18 mouse cellular contexts compared by ENCODE assay signal in genomic region chr6:129214263-129214662, GRCm38 (mm10). TPM values are rescaled to one million over a fixed set of nuclear protein-coding genes. Genes with fewer than 3 reads are reported as not detected.
DNase-seq lines count a peak whose midpoint lies in the region; ATAC-seq and TF ChIP-seq lines count a peak whose summit lies in the region.
"Had no signal": no experiment of that assay in that cellular context is flagged by ENCODE, and none has a peak within 500 bp of the region (broad histone marks: within the 10 kb centered on the region; RNA-seq: fewer than 3 reads in every experiment).

No protein-coding gene starts in this region.

- H3K9me3 ChIP-seq in kidney, postnatal 0 days (replicated peaks; ENCODE audit: low read length) = no peaks in the 10 kb centered on the region
- no peaks in the 10 kb centered on the region for H3K9me3 ChIP-seq in MEL (replicated peaks; ENCODE audit: insufficient read depth, low read length)
- H3K9me3 ChIP-seq in hindbrain, embryonic 13.5 days = 0 out of 2 replicates have a peak, but pooled peaks cover 4% of the 10 kb centered on the region
- H3K9me3 ChIP-seq: forebrain, embryonic 15.5 days; heart, embryonic 15.5 days; limb, embryonic 12.5 days; liver, embryonic 15.5 days; midbrain, embryonic 13.5 days had no signal

- no peak overlapping the region for H3K9ac ChIP-seq in kidney, postnatal 0 days (ENCODE audit: low read depth, low read length)
- H3K9ac ChIP-seq in MEL (ENCODE audit: control insufficient read depth, low read depth, low read length, poor library complexity, severe bottlenecking) = no peak overlapping the region
- H3K9ac ChIP-seq in hindbrain, embryonic 13.5 days = no peak overlapping the region
- H3K9ac ChIP-seq: forebrain, embryonic 15.5 days; heart, embryonic 15.5 days; limb, embryonic 12.5 days; liver, embryonic 15.5 days; midbrain, embryonic 13.5 days had no signal

- H3K27ac ChIP-seq in kidney, postnatal 0 days = peak overlapping the region; percentile 74
- peak overlapping the region; percentile 45 for H3K27ac ChIP-seq in MEL (ENCODE audit: control insufficient read depth, low read depth, low read length)
- H3K27ac ChIP-seq in brown adipose tissue, adult 24 weeks (replicated peaks; ENCODE audit: low read depth, low read length) = peak overlapping the region; percentile 15; the same call in 1 of the 2 replicates
- no peak overlapping the region for H3K27ac ChIP-seq in hindbrain, embryonic 13.5 days
- H3K27ac ChIP-seq: forebrain, embryonic 15.5 days; heart, embryonic 15.5 days; limb, embryonic 12.5 days; liver, embryonic 15.5 days; midbrain, embryonic 13.5 days had no signal

- no peak for TF ChIP-seq POLR2A in MEL (IDR thresholded peaks at IDR 0.05; ENCODE audit: control insufficient read depth in 1 of 2, insufficient read depth in 1 of 2, low read depth in 1 of 2, low read length in 2 of 2, poor library complexity in 1 of 2)

- peaks cover 14% of the 10 kb centered on the region; the same call in 1 of the 2 replicates for H3K4me1 ChIP-seq in kidney, postnatal 0 days (replicated peaks; ENCODE audit: insufficient read depth, low read length)
- H3K4me1 ChIP-seq in MEL (ENCODE audit: control insufficient read depth in 1 of 2, insufficient read depth in 2 of 2, low read length in 2 of 2) = peaks cover 24 to 58% of the 10 kb centered on the region in 2 experiments
- peaks cover 17% of the 10 kb centered on the region for H3K4me1 ChIP-seq in brown adipose tissue, adult 24 weeks (ENCODE audit: control insufficient read depth, insufficient read depth, insufficient read length, low read length)
- H3K4me1 ChIP-seq in hindbrain, embryonic 13.5 days (replicated peaks) = no peaks in the 10 kb centered on the region
- H3K4me1 ChIP-seq: forebrain, embryonic 15.5 days; limb, embryonic 12.5 days; midbrain, embryonic 13.5 days had no signal

- peak in 1 of 2 experiments; percentile 35; a peak in 2 of 4 replicates for TF ChIP-seq EP300 in MEL (IDR thresholded peaks at IDR 0.05; ENCODE audit: low read depth in 1 of 2, low read length in 2 of 2)

- no peaks in the 10 kb centered on the region for H3K36me3 ChIP-seq in kidney, postnatal 0 days (ENCODE audit: insufficient read depth, low read length)
- peaks cover 0 to 70% of the 10 kb centered on the region in 2 experiments; a peak in 2 of 4 replicates for H3K36me3 ChIP-seq in MEL (ENCODE audit: control insufficient read depth in 1 of 2, insufficient read depth in 2 of 2, low read length in 2 of 2)
- no peaks in the 10 kb centered on the region for H3K36me3 ChIP-seq in hindbrain, embryonic 13.5 days
- H3K36me3 ChIP-seq: forebrain, embryonic 15.5 days; heart, embryonic 15.5 days; limb, embryonic 12.5 days; liver, embryonic 15.5 days; midbrain, embryonic 13.5 days had no signal

- no peak for TF ChIP-seq RAD21 in MEL (IDR thresholded peaks at IDR 0.05; ENCODE audit: low read depth, low read length)

- no peaks in the 10 kb centered on the region for H3K79me2 ChIP-seq in MEL (ENCODE audit: control insufficient read depth, insufficient read depth, low read length, poor library complexity)

- no peak for DNase-seq in kidney, postnatal 0 days (ENCODE audit: low spot score)
- DNase-seq in kidney, adult 18-20 months = no peak
- peak; percentile 65 for DNase-seq in MEL (ENCODE audit: low read depth, low spot score)
- DNase-seq in gastrocnemius, adult 8-10 months (ENCODE audit: low spot score in 2 of 2) = no peak
- DNase-seq: cerebellum, adult 11 months; cerebellum, postnatal 14 days; kidney, postnatal 10 days; right cerebral cortex, postnatal 14 days had no signal

- ATAC-seq in kidney, postnatal 0 days (replicated peaks; ENCODE audit: low FRiP score, low read depth) = no peak
- 0 out of 2 replicates have a peak, but pooled peaks have one; percentile 31 for ATAC-seq in megakaryocyte, adult 5-6 weeks (ENCODE audit: poor library complexity, severe bottlenecking)
- ATAC-seq in hindbrain, embryonic 13.5 days (ENCODE audit: low FRiP score) = no peak
- ATAC-seq: forebrain, embryonic 15.5 days; midbrain, embryonic 13.5 days had no signal

- no peaks in the 10 kb centered on the region for H3K27me3 ChIP-seq in kidney, postnatal 0 days (ENCODE audit: insufficient read depth, low read length)
- H3K27me3 ChIP-seq in MEL (ENCODE audit: control insufficient read depth in 1 of 2, insufficient read depth in 2 of 2, low read length in 2 of 2) = no peaks in the 10 kb centered on the region
- H3K27me3 ChIP-seq in hindbrain, embryonic 13.5 days = no peaks in the 10 kb centered on the region
- H3K27me3 ChIP-seq: forebrain, embryonic 15.5 days; heart, embryonic 15.5 days; limb, embryonic 12.5 days; liver, embryonic 15.5 days; midbrain, embryonic 13.5 days had no signal

- H3K4me3 ChIP-seq in kidney, postnatal 0 days (replicated peaks; ENCODE audit: low read depth, low read length) = no peak overlapping the region
- H3K4me3 ChIP-seq in MEL (ENCODE audit: control insufficient read depth in 1 of 2, insufficient read depth in 1 of 2, low read depth in 2 of 2, low read length in 2 of 2) = no peak overlapping the region
- no peak overlapping the region for H3K4me3 ChIP-seq in brown adipose tissue, adult 24 weeks (ENCODE audit: insufficient read depth, low read depth, low read length)
- H3K4me3 ChIP-seq in hindbrain, embryonic 13.5 days = no peak overlapping the region
- H3K4me3 ChIP-seq: forebrain, embryonic 15.5 days; heart, embryonic 15.5 days; limb, embryonic 12.5 days; liver, embryonic 15.5 days; midbrain, embryonic 13.5 days had no signal

- H3K4me2 ChIP-seq in kidney, postnatal 0 days (ENCODE audit: low read length) = no peak overlapping the region
- H3K4me2 ChIP-seq in hindbrain, embryonic 13.5 days = no peak overlapping the region
- H3K4me2 ChIP-seq: forebrain, embryonic 15.5 days; heart, embryonic 15.5 days; limb, embryonic 12.5 days; liver, embryonic 15.5 days; midbrain, embryonic 13.5 days had no signal

- 82% methylated on average over 2 of the region's 2 CpGs for WGBS in kidney, postnatal 0 days
- WGBS in hindbrain, embryonic 13.5 days = 92% methylated on average over 2 of the region's 2 CpGs

- TF ChIP-seq CTCF in kidney, postnatal 0 days (IDR thresholded peaks at IDR 0.05; ENCODE audit: low read depth) = no peak
- no peak for TF ChIP-seq CTCF in MEL (IDR thresholded peaks at IDR 0.05 in 2 of 3, conservative IDR thresholded peaks at IDR 0.05 in 1 of 3; ENCODE audit: control insufficient read depth in 1 of 3, insufficient read depth in 1 of 3, low read depth in 2 of 3, low read length in 3 of 3, poor library complexity in 1 of 3, severe bottlenecking in 1 of 3)

TF ChIP-seq in MEL, 35 proteins besides CTCF, POLR2A, EP300 and RAD21:
- TF ChIP-seq ELF1 (IDR thresholded peaks at IDR 0.05; ENCODE audit: low read depth, low read length) (peak; percentile 61; the same call in 1 of the 2 replicates), ZNF384 (IDR thresholded peaks at IDR 0.05; ENCODE audit: low read depth, low read length) (no peak), ETS1 (IDR thresholded peaks at IDR 0.05; ENCODE audit: low read depth, low read length) (peak; percentile 54), TCF12 (IDR thresholded peaks at IDR 0.05; ENCODE audit: low read depth, low read length) (no peak), JUND (IDR thresholded peaks at IDR 0.05; ENCODE audit: low read depth, low read length) (peak; percentile 96), USF1 (IDR thresholded peaks at IDR 0.05; ENCODE audit: low read depth, low read length) (no peak), E2F4 (IDR thresholded peaks at IDR 0.05; ENCODE audit: borderline replicate concordance, low read depth, low read length) (no peak)

RNA-seq across cellular contexts. Expression of gene Clec2d, which starts 33.8 kb away (rescaled TPM):
- 1.0 and 1.4 TPM in 2 replicates for polyA plus RNA-seq in kidney, postnatal 0 days (2015; fragmentation: Nextera tagmentation; extraction: Ambion mirVana)
- 1.7 and 2.8 TPM in 2 replicates for total RNA-seq in MEL (2012; rRNA removed)
- under 1 TPM in 1 of 2 experiments, not detected in 1; 0.50 TPM for polyA plus RNA-seq in MEL (2012; ENCODE audit: insufficient read depth in 1 of 2, insufficient read length in 2 of 2, low read depth in 1 of 2, low replicate concordance in 2 of 2, missing spikeins in 1 of 2)
- 58.5 and 127 TPM in 2 replicates for polyA plus RNA-seq in brown adipose tissue, adult 24 weeks (2012; ENCODE audit: insufficient read depth, insufficient read length, missing spikeins)
- total RNA-seq in megakaryocyte, adult 5-6 weeks (2015) = 28.2 and 41.3 TPM in 2 replicates
- 238 and 253 TPM in 2 replicates for total RNA-seq in megakaryocyte, adult 5-6 weeks (2017)
- not detected in 2 replicates for polyA plus RNA-seq in hindbrain, embryonic 13.5 days (2015; fragmentation: Nextera tagmentation; extraction: Ambion mirVana)
- total RNA-seq in gastrocnemius, adult 8-10 months (2022) = 10 to 100 TPM; 60.1 to 87.3 (median 74.7) TPM
- polyA plus RNA-seq: hindbrain, embryonic 11.5 days; neural tube, embryonic 14.5 days had no signal

Comparison
In these comparisons a context has a peak if more than half of its experiments do, and no peak if none do; other contexts are left out.
1. RNA of gene Clec2d, which starts 33.8 kb away (polyA plus RNA-seq): 58.5 to 127 TPM in brown adipose tissue, adult 24 weeks; 1.0 to 1.4 TPM in kidney, postnatal 0 days, 0.50 TPM in MEL and not detected in hindbrain, embryonic 13.5 days; every median in the first group is over 10 times any median in the second.